Mouse (Mus musculus): ENCODE measurements around the gene Bad.

DNA sequence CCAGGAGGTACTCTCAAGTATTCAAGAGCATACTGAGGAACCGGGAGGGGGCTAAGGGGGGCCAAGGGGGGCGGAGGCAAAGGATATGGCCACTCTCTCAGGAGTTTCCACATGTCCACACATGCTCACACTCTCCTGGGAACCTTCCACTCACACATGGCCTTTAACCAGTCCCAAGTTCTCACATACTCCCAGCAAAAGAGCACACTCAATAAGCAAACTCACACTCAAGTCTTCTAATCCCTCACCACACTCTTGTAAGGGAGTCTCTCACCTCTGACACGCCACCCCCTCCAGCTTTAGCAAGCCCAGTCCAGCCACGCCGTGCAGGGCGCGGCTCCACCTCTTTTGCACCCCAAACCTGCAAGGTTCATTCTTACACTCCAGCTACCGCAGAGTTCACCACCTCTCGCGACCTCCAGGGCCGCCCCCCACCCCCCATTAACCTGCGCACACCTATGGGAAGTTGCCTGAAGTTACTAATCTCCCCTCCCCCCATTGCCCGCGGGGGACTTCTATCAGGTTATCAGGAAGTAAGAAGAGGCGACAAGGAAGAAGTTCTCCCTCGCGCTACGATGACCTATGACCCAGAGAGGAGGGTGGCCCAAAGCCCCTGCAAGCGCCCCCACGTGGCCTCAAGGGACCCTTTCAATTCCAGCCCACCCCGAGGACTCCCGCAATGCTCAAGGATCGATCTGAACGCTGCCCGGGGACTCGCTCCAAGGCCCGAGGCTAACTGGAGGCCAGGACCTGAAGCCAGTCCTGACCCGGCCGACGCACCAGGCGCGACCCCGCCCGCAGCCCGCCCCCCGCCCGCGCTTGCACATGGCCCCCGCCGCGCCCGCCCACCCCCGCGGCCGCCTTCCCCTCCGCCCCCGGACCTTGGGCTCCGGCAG lies 20.7 kb upstream of the Bad start:
- TF ChIP-seq POLR2A (IDR thresholded peaks at IDR 0.05; ENCODE audit: low read depth, low read length): no peak
- TF ChIP-seq CTCF (IDR thresholded peaks at IDR 0.05; ENCODE audit: extremely low read depth, insufficient read length, insufficient replicate concordance, low read depth, low read length): no peak

Data from small intestine, adult 2 months (tissue).